In genomic region chr7:64451861-64452382, GRCm38 (mm10) we compare ENCODE assay signal across 16 mouse cellular contexts. TPM values are rescaled to one million over a fixed set of nuclear protein-coding genes. Genes with fewer than 3 reads are reported as not detected.
DNase-seq lines count a peak whose midpoint lies in the region; ATAC-seq and TF ChIP-seq lines count a peak whose summit lies in the region.
"Had no signal": no experiment of that assay in that cellular context is flagged by ENCODE, and none has a peak within 500 bp of the region (broad histone marks: within the 10 kb centered on the region; RNA-seq: fewer than 3 reads in every experiment).

No protein-coding gene starts in this region.

- intact Hi-C loops in heart, postnatal 10 days (cut with DNase I) = no loop called here

- 0 out of 2 replicates have a peak, but pooled peaks cover 3% of the 10 kb centered on the region for H3K4me1 ChIP-seq in forebrain, embryonic 12.5 days
- H3K4me1 ChIP-seq in forebrain, embryonic 11.5 days (replicated peaks; ENCODE audit: control insufficient read depth, insufficient read depth, low read length) = no peaks in the 10 kb centered on the region
- peaks cover 5% of the 10 kb centered on the region for H3K4me1 ChIP-seq in midbrain, embryonic 13.5 days (replicated peaks)
- no peaks in the 10 kb centered on the region for H3K4me1 ChIP-seq in midbrain, embryonic 16.5 days (ENCODE audit: control insufficient read depth, insufficient read depth, low read length)
- peaks cover 22% of the 10 kb centered on the region for H3K4me1 ChIP-seq in forebrain, embryonic 16.5 days (replicated peaks; ENCODE audit: control insufficient read depth, insufficient read depth, low read length)
- 0 out of 2 replicates have a peak, but pooled peaks cover 9% of the 10 kb centered on the region for H3K4me1 ChIP-seq in hindbrain, postnatal 0 days (ENCODE audit: insufficient read depth, low read length)
- H3K4me1 ChIP-seq: embryonic facial prominence, embryonic 13.5 days had no signal

- H3K36me3 ChIP-seq in forebrain, embryonic 12.5 days (replicated peaks) = no peaks in the 10 kb centered on the region
- H3K36me3 ChIP-seq in forebrain, embryonic 11.5 days (ENCODE audit: control insufficient read depth, insufficient read depth, low read length) = no peaks in the 10 kb centered on the region
- no peaks in the 10 kb centered on the region for H3K36me3 ChIP-seq in midbrain, embryonic 13.5 days
- no peaks in the 10 kb centered on the region for H3K36me3 ChIP-seq in midbrain, embryonic 16.5 days (ENCODE audit: control insufficient read depth, insufficient read depth, low read length)
- no peaks in the 10 kb centered on the region for H3K36me3 ChIP-seq in forebrain, embryonic 16.5 days (ENCODE audit: control insufficient read depth, insufficient read depth)
- no peaks in the 10 kb centered on the region for H3K36me3 ChIP-seq in hindbrain, postnatal 0 days (ENCODE audit: insufficient read depth, low read length)
- H3K36me3 ChIP-seq: embryonic facial prominence, embryonic 13.5 days had no signal

- H3K4me2 ChIP-seq in forebrain, embryonic 12.5 days = no peak overlapping the region
- no peak overlapping the region for H3K4me2 ChIP-seq in forebrain, embryonic 11.5 days (ENCODE audit: low read depth, low read length, severe bottlenecking)
- no peak overlapping the region for H3K4me2 ChIP-seq in midbrain, embryonic 13.5 days (replicated peaks)
- H3K4me2 ChIP-seq in midbrain, embryonic 16.5 days (ENCODE audit: low read length) = no peak overlapping the region
- no peak overlapping the region for H3K4me2 ChIP-seq in forebrain, embryonic 16.5 days (ENCODE audit: low read length)
- no peak overlapping the region for H3K4me2 ChIP-seq in hindbrain, postnatal 0 days (ENCODE audit: low read depth, low read length)
- H3K4me2 ChIP-seq: embryonic facial prominence, embryonic 13.5 days had no signal

- TF ChIP-seq CTCF in hindbrain, postnatal 0 days (IDR thresholded peaks at IDR 0.05; ENCODE audit: low read depth) = no peak

- 77% methylated on average over 5 of the region's 5 CpGs for WGBS in forebrain, embryonic 12.5 days
- WGBS in forebrain, embryonic 11.5 days = 84% methylated on average over 5 of the region's 5 CpGs
- 85% methylated on average over 5 of the region's 5 CpGs for WGBS in midbrain, embryonic 13.5 days
- WGBS in midbrain, embryonic 16.5 days = 90% methylated on average over 5 of the region's 5 CpGs
- WGBS in forebrain, embryonic 16.5 days = 80% methylated on average over 5 of the region's 5 CpGs
- WGBS in hindbrain, postnatal 0 days = 63% methylated on average over 5 of the region's 5 CpGs

- no peaks in the 10 kb centered on the region for H3K27me3 ChIP-seq in forebrain, embryonic 12.5 days
- H3K27me3 ChIP-seq in forebrain, embryonic 11.5 days (ENCODE audit: control insufficient read depth, insufficient read depth, low read length) = no peaks in the 10 kb centered on the region
- no peaks in the 10 kb centered on the region for H3K27me3 ChIP-seq in midbrain, embryonic 13.5 days
- H3K27me3 ChIP-seq in midbrain, embryonic 16.5 days (ENCODE audit: control insufficient read depth, insufficient read depth, low read depth, low read length) = no peaks in the 10 kb centered on the region
- no peaks in the 10 kb centered on the region for H3K27me3 ChIP-seq in forebrain, embryonic 16.5 days (replicated peaks; ENCODE audit: control insufficient read depth, insufficient read depth, low read length)
- no peaks in the 10 kb centered on the region for H3K27me3 ChIP-seq in hindbrain, postnatal 0 days (ENCODE audit: insufficient read depth, low read length)
- H3K27me3 ChIP-seq: embryonic facial prominence, embryonic 13.5 days had no signal

- H3K9me3 ChIP-seq in forebrain, embryonic 12.5 days = no peaks in the 10 kb centered on the region
- no peaks in the 10 kb centered on the region for H3K9me3 ChIP-seq in forebrain, embryonic 11.5 days (ENCODE audit: control insufficient read depth, low read length)
- no peaks in the 10 kb centered on the region for H3K9me3 ChIP-seq in midbrain, embryonic 13.5 days
- H3K9me3 ChIP-seq in midbrain, embryonic 16.5 days (replicated peaks; ENCODE audit: control insufficient read depth, low read length, poor library complexity, severe bottlenecking) = no peaks in the 10 kb centered on the region
- H3K9me3 ChIP-seq in forebrain, embryonic 16.5 days (ENCODE audit: control insufficient read depth, low read length) = no peaks in the 10 kb centered on the region
- no peaks in the 10 kb centered on the region for H3K9me3 ChIP-seq in hindbrain, postnatal 0 days (ENCODE audit: low read length)
- H3K9me3 ChIP-seq: embryonic facial prominence, embryonic 13.5 days had no signal

- H3K9ac ChIP-seq in forebrain, embryonic 12.5 days = no peak overlapping the region
- no peak overlapping the region for H3K9ac ChIP-seq in forebrain, embryonic 11.5 days (ENCODE audit: low read length)
- H3K9ac ChIP-seq in midbrain, embryonic 13.5 days (replicated peaks) = no peak overlapping the region
- H3K9ac ChIP-seq in midbrain, embryonic 16.5 days (ENCODE audit: low read depth, low read length) = no peak overlapping the region
- no peak overlapping the region for H3K9ac ChIP-seq in forebrain, embryonic 16.5 days (replicated peaks; ENCODE audit: low read depth, low read length)
- H3K9ac ChIP-seq in hindbrain, postnatal 0 days (replicated peaks; ENCODE audit: low read length) = no peak overlapping the region
- H3K9ac ChIP-seq: embryonic facial prominence, embryonic 13.5 days; liver, embryonic 14.5 days had no signal

- H3K27ac ChIP-seq in forebrain, embryonic 12.5 days = peak overlapping the region; percentile 33; the same call in 1 of the 2 replicates
- H3K27ac ChIP-seq in forebrain, embryonic 11.5 days (ENCODE audit: low read depth, low read length) = no peak overlapping the region
- 0 out of 2 replicates have a peak overlapping the region, but pooled peaks have one; percentile 1 for H3K27ac ChIP-seq in midbrain, embryonic 13.5 days
- no peak overlapping the region for H3K27ac ChIP-seq in midbrain, embryonic 16.5 days (ENCODE audit: low read length)
- H3K27ac ChIP-seq in forebrain, embryonic 16.5 days (ENCODE audit: low read length) = peak overlapping the region; percentile 73
- peak overlapping the region; percentile 71 for H3K27ac ChIP-seq in hindbrain, postnatal 0 days
- H3K27ac ChIP-seq: embryonic facial prominence, embryonic 13.5 days; liver, embryonic 14.5 days had no signal

- no peak overlapping the region for H3K4me3 ChIP-seq in forebrain, embryonic 12.5 days (replicated peaks)
- H3K4me3 ChIP-seq in forebrain, embryonic 11.5 days (ENCODE audit: low read depth, low read length) = no peak overlapping the region
- H3K4me3 ChIP-seq in midbrain, embryonic 13.5 days (replicated peaks) = no peak overlapping the region
- no peak overlapping the region for H3K4me3 ChIP-seq in midbrain, embryonic 16.5 days (ENCODE audit: low read depth, low read length)
- no peak overlapping the region for H3K4me3 ChIP-seq in forebrain, embryonic 16.5 days (replicated peaks; ENCODE audit: low read length)
- H3K4me3 ChIP-seq in hindbrain, postnatal 0 days (ENCODE audit: low read length) = no peak overlapping the region
- H3K4me3 ChIP-seq: embryonic facial prominence, embryonic 13.5 days had no signal

- DNase-seq in forebrain, embryonic 11.5 days (ENCODE audit: low spot score) = no peak
- DNase-seq in hindbrain, postnatal 0 days (ENCODE audit: low spot score) = peak; percentile 27
- DNase-seq in heart, postnatal 10 days = no peak
- DNase-seq in urinary bladder, adult 18-20 months (ENCODE audit: low spot score in 2 of 2) = no peak
- DNase-seq: gastrocnemius, postnatal 10 days; heart, postnatal 14 days; kidney, postnatal 10 days; lung, postnatal 10 days had no signal

- ATAC-seq in forebrain, embryonic 12.5 days (ENCODE audit: low FRiP score) = peak; percentile 37; the same call in 1 of the 2 replicates
- no peak for ATAC-seq in forebrain, embryonic 11.5 days (replicated peaks; ENCODE audit: low FRiP score)
- ATAC-seq in midbrain, embryonic 13.5 days = peak; percentile 53
- no peak for ATAC-seq in midbrain, embryonic 16.5 days
- peak; percentile 18; the same call in 1 of the 2 replicates for ATAC-seq in forebrain, embryonic 16.5 days
- peak; percentile 42; the same call in 1 of the 2 replicates for ATAC-seq in hindbrain, postnatal 0 days
- ATAC-seq: activated CD4-positive, CD25-positive, alpha-beta regulatory T cell, adult 4 months; intestine, postnatal 0 days had no signal

RNA-seq across cellular contexts. Expression of gene Apba2, which starts 49.6 kb away (rescaled TPM):
- polyA plus RNA-seq in forebrain, embryonic 12.5 days (2016; fragmentation: Nextera tagmentation; extraction: Ambion mirVana) = 101 and 106 TPM in 2 replicates
- polyA plus RNA-seq in forebrain, embryonic 11.5 days (2014; fragmentation: Nextera tagmentation; extraction: Ambion mirVana) = 67.6 and 77.0 TPM in 2 replicates
- 157 and 161 TPM in 2 replicates for polyA plus RNA-seq in midbrain, embryonic 13.5 days (2015; fragmentation: Nextera tagmentation; extraction: Ambion mirVana)
- polyA plus RNA-seq in midbrain, embryonic 16.5 days (2015; fragmentation: Nextera tagmentation; extraction: Ambion mirVana) = 204 and 208 TPM in 2 replicates
- polyA plus RNA-seq in forebrain, embryonic 16.5 days (2015; fragmentation: Nextera tagmentation; extraction: Ambion mirVana) = 161 and 176 TPM in 2 replicates
- total RNA-seq in hindbrain, postnatal 0 days (2014; rRNA removed) = 474 and 567 TPM in 2 replicates
- 180 and 181 TPM in 2 replicates for polyA plus RNA-seq in hindbrain, postnatal 0 days (2015; fragmentation: Nextera tagmentation; extraction: Ambion mirVana)
- total RNA-seq in heart, postnatal 10 days (2021) = under 1 TPM; 0.45 to 0.67 TPM
- polyA plus RNA-seq: activated CD4-positive, CD25-positive, alpha-beta regulatory T cell, adult 4 months had no signal

RNA-seq across cellular contexts. Expression of gene Mcee, which starts 59.5 kb away (rescaled TPM):
- polyA plus RNA-seq in forebrain, embryonic 12.5 days (2016; fragmentation: Nextera tagmentation; extraction: Ambion mirVana) = 30.7 and 34.9 TPM in 2 replicates
- 36.6 and 37.3 TPM in 2 replicates for polyA plus RNA-seq in forebrain, embryonic 11.5 days (2014; fragmentation: Nextera tagmentation; extraction: Ambion mirVana)
- polyA plus RNA-seq in midbrain, embryonic 13.5 days (2015; fragmentation: Nextera tagmentation; extraction: Ambion mirVana) = 34.3 and 36.1 TPM in 2 replicates
- 36.7 and 43.8 TPM in 2 replicates for polyA plus RNA-seq in midbrain, embryonic 16.5 days (2015; fragmentation: Nextera tagmentation; extraction: Ambion mirVana)
- 30.5 and 31.6 TPM in 2 replicates for polyA plus RNA-seq in forebrain, embryonic 16.5 days (2015; fragmentation: Nextera tagmentation; extraction: Ambion mirVana)
- total RNA-seq in hindbrain, postnatal 0 days (2014; rRNA removed) = 12.9 and 27.0 TPM in 2 replicates
- 62.5 and 69.8 TPM in 2 replicates for polyA plus RNA-seq in hindbrain, postnatal 0 days (2015; fragmentation: Nextera tagmentation; extraction: Ambion mirVana)
- 100 to 1,000 TPM; 132 TPM for total RNA-seq in heart, postnatal 10 days (2021)

RNA-seq across cellular contexts. Expression of gene Mphosph10, which starts 59.9 kb away (rescaled TPM):
- polyA plus RNA-seq in forebrain, embryonic 12.5 days (2016; fragmentation: Nextera tagmentation; extraction: Ambion mirVana) = 48.5 and 51.3 TPM in 2 replicates
- 52.0 and 55.1 TPM in 2 replicates for polyA plus RNA-seq in forebrain, embryonic 11.5 days (2014; fragmentation: Nextera tagmentation; extraction: Ambion mirVana)
- 31.1 and 34.3 TPM in 2 replicates for polyA plus RNA-seq in midbrain, embryonic 13.5 days (2015; fragmentation: Nextera tagmentation; extraction: Ambion mirVana)
- 22.6 and 28.3 TPM in 2 replicates for polyA plus RNA-seq in midbrain, embryonic 16.5 days (2015; fragmentation: Nextera tagmentation; extraction: Ambion mirVana)
- 27.7 and 28.7 TPM in 2 replicates for polyA plus RNA-seq in forebrain, embryonic 16.5 days (2015; fragmentation: Nextera tagmentation; extraction: Ambion mirVana)
- 6.0 and 6.4 TPM in 2 replicates for total RNA-seq in hindbrain, postnatal 0 days (2014; rRNA removed)
- 20.5 and 22.5 TPM in 2 replicates for polyA plus RNA-seq in hindbrain, postnatal 0 days (2015; fragmentation: Nextera tagmentation; extraction: Ambion mirVana)
- total RNA-seq in heart, postnatal 10 days (2021) = 10 to 100 TPM; 14.1 to 14.9 TPM

Comparison
In these comparisons a context has a peak if more than half of its experiments do, and no peak if none do; other contexts are left out.
1. ATAC-seq: peak in forebrain, embryonic 12.5 days (single experiment), midbrain, embryonic 13.5 days (single experiment), forebrain, embryonic 16.5 days (single experiment) and hindbrain, postnatal 0 days (single experiment); none in forebrain, embryonic 11.5 days (single experiment) and midbrain, embryonic 16.5 days (single experiment).
2. H3K27ac ChIP-seq: peak in forebrain, embryonic 12.5 days (single experiment), midbrain, embryonic 13.5 days (single experiment), forebrain, embryonic 16.5 days (single experiment) and hindbrain, postnatal 0 days (single experiment); none in forebrain, embryonic 11.5 days (single experiment) and midbrain, embryonic 16.5 days (single experiment).